Mouse (Mus musculus) bone marrow, adult 2 months (tissue): ENCODE data around the gene Zbtb49.

Experiments
- CTCF ChIP-seq: fragments of 200-500 bp; IDR thresholded peaks from 2 replicates; pipeline ENCODE4 v1.5.1; 2011; ENCODE audit warnings: low read length, control low read depth; ENCODE audit not compliant: control insufficient read depth, insufficient read depth
- POLR2A ChIP-seq: fragments of 200-500 bp; IDR thresholded peaks from 2 replicates; pipeline ENCODE4 v1.6.1; 2011; ENCODE audit warnings: low read depth, mild to moderate bottlenecking, control low read depth, low read length, borderline replicate concordance; ENCODE audit not compliant: control insufficient read depth

DNA sequence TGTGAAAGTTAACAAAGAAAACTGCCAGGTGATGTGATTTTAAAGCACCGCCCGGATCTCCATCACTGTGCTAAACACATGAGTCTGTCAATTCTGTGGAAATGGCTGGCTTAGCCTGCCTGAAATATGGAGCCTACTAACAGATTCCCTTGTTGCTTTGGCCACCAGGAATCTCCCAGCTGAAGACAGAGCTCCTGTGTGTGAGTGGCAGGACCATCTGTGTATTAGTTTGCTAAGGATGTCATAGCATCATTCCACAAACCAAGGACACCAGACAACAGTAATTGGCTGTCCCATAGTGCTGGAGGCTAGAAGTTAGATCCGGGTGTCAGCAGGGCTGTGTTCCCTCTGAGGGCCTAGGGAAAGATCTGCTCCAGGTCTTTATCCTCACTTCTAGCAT is 29.4 kb downstream of the Zbtb49 start:
- no peak for TF ChIP-seq POLR2A
- no peak for TF ChIP-seq CTCF
